ENCODE assay signal across 11 mouse cellular contexts in genomic region chr4:100130771-100131475, GRCm38 (mm10). TPM values are rescaled to one million over a fixed set of nuclear protein-coding genes. Genes with fewer than 3 reads are reported as not detected.
DNase-seq lines count a peak whose midpoint lies in the region; ATAC-seq and TF ChIP-seq lines count a peak whose summit lies in the region.
"Had no signal": no experiment of that assay in that cellular context is flagged by ENCODE, and none has a peak within 500 bp of the region (broad histone marks: within the 10 kb centered on the region; RNA-seq: fewer than 3 reads in every experiment).

No protein-coding gene starts in this region.

- H3K4me2 ChIP-seq in lung, embryonic 14.5 days: no peak overlapping the region

- H3K9ac ChIP-seq in lung, embryonic 14.5 days: no peak overlapping the region

- TF ChIP-seq POLR2A in brain, embryonic 14.5 days (IDR thresholded peaks at IDR 0.05; ENCODE audit: borderline replicate concordance, extremely low read depth, insufficient read depth, insufficient read length, poor library complexity, severe bottlenecking): no peak

- no peak overlapping the region for H3K4me3 ChIP-seq in lung, embryonic 14.5 days (ENCODE audit: low read depth, low read length)
- H3K4me3 ChIP-seq: megakaryocyte, embryonic 14.5 days had no signal

- ATAC-seq in lung, embryonic 14.5 days (ENCODE audit: insufficient read depth): no peak; the same call in 1 of the 2 replicates
- ATAC-seq: hindbrain, embryonic 16.5 days had no signal

- H3K27ac ChIP-seq in lung, embryonic 14.5 days (ENCODE audit: low read depth): no peak overlapping the region
- H3K27ac ChIP-seq: stomach, postnatal 0 days had no signal

- no peaks in the 10 kb centered on the region for H3K27me3 ChIP-seq in lung, embryonic 14.5 days (ENCODE audit: insufficient read depth, low read length)
- H3K27me3 ChIP-seq: megakaryocyte, embryonic 14.5 days had no signal

- peaks cover 8% of the 10 kb centered on the region; the same call in 1 of the 2 replicates for H3K36me3 ChIP-seq in lung, embryonic 14.5 days (ENCODE audit: insufficient read depth)

- H3K4me1 ChIP-seq in lung, embryonic 14.5 days (ENCODE audit: insufficient read depth): peaks cover 35% of the 10 kb centered on the region
- H3K4me1 ChIP-seq: megakaryocyte, embryonic 14.5 days had no signal

- WGBS in lung, embryonic 14.5 days: 58% methylated on average over 3 of the region's 3 CpGs

- DNase-seq in cerebellum, postnatal 36 days: peak; percentile 34 to 38
- no peak for DNase-seq in cerebellum, adult 9-10 months
- peak; percentile 79 for DNase-seq in lung, embryonic 14.5 days
- no peak for DNase-seq in lung, postnatal 25 days (ENCODE audit: low spot score)
- DNase-seq in brain, embryonic 14.5 days (ENCODE audit: low read depth): peak; percentile 7
- peak; percentile 63 to 69 for DNase-seq in kidney, postnatal 4 days
- DNase-seq in spleen, adult 12 weeks (ENCODE audit: low spot score): no peak
- DNase-seq in retina, postnatal 1 day: no peak

- no peak for TF ChIP-seq CTCF in lung, embryonic 14.5 days (IDR thresholded peaks at IDR 0.05; ENCODE audit: low read depth)
- TF ChIP-seq CTCF in brain, embryonic 14.5 days (IDR thresholded peaks at IDR 0.05; ENCODE audit: borderline replicate concordance, extremely low read depth, insufficient read depth, insufficient read length): no peak

- no peaks in the 10 kb centered on the region for H3K9me3 ChIP-seq in lung, embryonic 14.5 days (ENCODE audit: low read depth, low read length)

RNA-seq across cellular contexts. Expression of gene Ror1, which starts 35.3 kb away (rescaled TPM):
- 23.4 and 23.8 TPM in 2 replicates for polyA plus RNA-seq in lung, embryonic 14.5 days (2014; fragmentation: Nextera tagmentation; extraction: Ambion mirVana)
- 0.83 and 1.6 TPM in 2 replicates for polyA plus RNA-seq in brain, embryonic 14.5 days (2012; rRNA removed)

Comparison
In these comparisons a context has a peak if more than half of its experiments do, and no peak if none do; other contexts are left out.
1. DNase-seq: peak in cerebellum, postnatal 36 days (2 of 2), lung, embryonic 14.5 days (single experiment), brain, embryonic 14.5 days (single experiment) and kidney, postnatal 4 days (2 of 2); none in cerebellum, adult 9-10 months (single experiment), lung, postnatal 25 days (single experiment), spleen, adult 12 weeks (single experiment) and retina, postnatal 1 day (single experiment).